Mouse (Mus musculus) left cerebral cortex, adult 2 months (tissue): ENCODE data around the gene Lrrc4c. TPM values are rescaled to one million over a fixed set of nuclear protein-coding genes. Genes with fewer than 3 reads are reported as not detected.
A peak's percentile ranks its signal among the peaks of the same experiment; 100 is the strongest.

Experiments used
- DNase-seq, 2 experiments: peaks; one replicate each; pipeline ENCODE4 v3.0.0; 2021 to 2022; ENCODE audit warnings: low spot score in 2 of 2, mixed read lengths in 1 of 2; ENCODE audit errors: extremely low spot score in 1 of 2
- H3K27ac ChIP-seq: fragments of 200-600 bp; 2 replicates; pipeline ENCODE4 v1.8.1; 2022
- H3K4me3 ChIP-seq: fragments of 200-600 bp; 2 replicates; pipeline ENCODE4 v1.8.1; 2022
- CTCF ChIP-seq: fragments of 200-600 bp; IDR thresholded peaks from 2 replicates; pipeline ENCODE4 v1.8.1; 2022; ENCODE audit warnings: antibody characterized with exemption, mild to moderate bottlenecking, moderate library complexity
- intact Hi-C: fragments of 180-260 bp; cut with DNase I; formaldehyde crosslinking; loops from one replicate; pipeline ENCODE4 v1.15.1; 2025
- total RNA-seq, 2 experiments: library from RNA; stranded (reverse); gene quantifications; 2 replicates each; pipeline ENCODE4 v1.2.3; 2021

Lrrc4c gene
- total RNA-seq, 2 experiments from 2014 or later, result 125 to 133 TPM

DNA sequence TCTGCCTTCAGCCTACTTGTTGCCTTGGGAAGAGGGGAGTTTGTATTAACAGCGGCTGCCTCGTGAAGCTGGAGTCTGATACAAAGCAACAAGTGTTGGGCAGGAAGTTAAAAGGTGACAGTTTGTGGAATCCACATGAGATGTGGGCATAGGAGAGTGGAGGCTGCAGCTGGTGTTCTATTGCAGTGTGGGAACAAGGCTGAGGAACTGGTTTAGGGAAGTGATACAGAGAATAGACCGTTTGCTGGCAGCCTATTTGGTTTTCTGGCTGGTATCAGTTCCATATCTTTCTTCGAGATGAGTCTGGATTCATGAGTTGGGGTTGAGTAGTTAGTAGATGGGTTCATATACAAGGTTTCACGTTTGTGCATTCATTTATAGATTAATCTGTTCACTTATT, 1186.9 kb downstream of the Lrrc4c start:
- no peak for DNase-seq

DNA sequence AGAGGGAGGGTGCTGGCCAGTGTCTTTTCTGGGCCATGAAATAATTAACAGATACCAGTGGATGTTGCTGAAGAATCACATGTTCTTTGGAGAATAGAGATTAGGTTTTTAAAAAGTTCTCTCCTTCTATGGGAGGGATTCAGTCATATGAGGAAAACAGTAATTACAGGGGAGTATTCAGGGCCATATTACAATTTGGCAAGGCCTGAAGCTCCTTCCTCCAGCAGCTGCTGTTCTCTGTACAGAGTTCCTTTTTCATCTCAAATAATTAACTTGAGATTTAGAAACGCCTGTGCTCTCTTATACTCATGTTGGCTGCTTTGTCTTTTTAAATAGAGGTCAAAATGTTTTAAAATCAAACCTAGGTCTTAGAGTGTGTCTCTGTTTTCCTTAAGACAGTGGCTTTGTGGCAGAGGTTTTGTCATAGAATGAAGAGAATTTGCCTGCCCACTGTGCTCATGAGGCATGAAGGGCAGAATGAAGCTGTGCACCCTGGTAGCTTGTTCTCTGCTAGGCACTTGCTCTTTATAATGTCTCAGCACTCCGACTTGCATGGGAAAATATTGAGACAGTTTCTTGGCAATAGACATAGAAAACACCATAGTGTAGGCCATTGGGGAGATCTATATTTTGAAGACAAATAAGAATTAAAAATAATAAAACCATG, 1206.4 kb downstream of the Lrrc4c start:
- no peak overlapping the region for H3K4me3 ChIP-seq
- H3K27ac ChIP-seq, result no peak overlapping the region; the same call in 1 of the 2 replicates
- TF ChIP-seq CTCF, result no peak
- no peak for DNase-seq
- intact Hi-C loops, result no loop called here

More for the DNA sequence above, 1186.9 kb downstream of the Lrrc4c start:
- intact Hi-C loops, result no loop called here
- H3K4me3 ChIP-seq, result no peak overlapping the region
- H3K27ac ChIP-seq, result no peak overlapping the region
- TF ChIP-seq CTCF, result no peak

DNA sequence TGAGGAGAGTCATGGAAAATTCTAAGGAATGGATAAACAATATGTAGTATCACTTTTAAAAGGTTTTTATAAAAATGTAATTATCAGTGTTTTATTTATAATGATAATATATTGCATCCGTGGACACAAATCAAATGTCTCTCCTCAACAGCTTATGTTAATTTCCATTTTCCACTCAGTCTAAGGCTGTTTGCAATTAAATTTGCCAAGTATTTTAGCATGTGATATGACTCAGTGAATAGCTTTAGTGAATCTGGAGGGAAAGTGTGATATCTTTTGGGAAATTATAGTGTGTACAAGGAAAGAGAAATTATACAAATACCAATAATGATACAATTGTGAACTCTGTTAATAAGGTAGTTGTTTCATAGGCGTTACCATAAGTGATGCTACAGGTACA, 1207.1 kb downstream of the Lrrc4c start:
- TF ChIP-seq CTCF, result no peak
- Histone ChIP-seq H3K4me3 (no peak overlapping the region), H3K27ac (no peak overlapping the region)
- intact Hi-C loops, result no loop called here
- no peak for DNase-seq

DNA sequence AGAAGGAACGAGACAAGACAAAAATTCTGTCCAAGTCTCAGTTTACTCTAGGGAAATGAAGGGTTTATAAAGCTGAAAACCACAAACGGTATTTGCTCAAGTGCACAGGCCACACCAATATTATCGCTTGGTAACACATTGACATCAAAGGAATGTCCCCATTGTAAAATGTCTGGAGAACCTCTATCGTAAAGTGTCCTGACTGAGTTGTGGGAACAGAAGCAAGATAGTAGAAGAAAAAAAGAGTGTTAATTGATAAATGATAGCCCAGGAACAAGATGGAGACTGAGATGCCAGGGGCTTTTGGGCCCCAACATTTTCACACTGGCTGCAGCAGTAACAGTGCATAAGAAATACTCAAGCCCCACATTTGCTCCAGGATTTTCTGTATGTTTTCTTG, 1212.7 kb downstream of the Lrrc4c start:
- intact Hi-C loops, result no loop called here
- H3K4me3 ChIP-seq, result no peak overlapping the region
- no peak for DNase-seq
- no peak for TF ChIP-seq CTCF
- no peak overlapping the region for H3K27ac ChIP-seq

DNA sequence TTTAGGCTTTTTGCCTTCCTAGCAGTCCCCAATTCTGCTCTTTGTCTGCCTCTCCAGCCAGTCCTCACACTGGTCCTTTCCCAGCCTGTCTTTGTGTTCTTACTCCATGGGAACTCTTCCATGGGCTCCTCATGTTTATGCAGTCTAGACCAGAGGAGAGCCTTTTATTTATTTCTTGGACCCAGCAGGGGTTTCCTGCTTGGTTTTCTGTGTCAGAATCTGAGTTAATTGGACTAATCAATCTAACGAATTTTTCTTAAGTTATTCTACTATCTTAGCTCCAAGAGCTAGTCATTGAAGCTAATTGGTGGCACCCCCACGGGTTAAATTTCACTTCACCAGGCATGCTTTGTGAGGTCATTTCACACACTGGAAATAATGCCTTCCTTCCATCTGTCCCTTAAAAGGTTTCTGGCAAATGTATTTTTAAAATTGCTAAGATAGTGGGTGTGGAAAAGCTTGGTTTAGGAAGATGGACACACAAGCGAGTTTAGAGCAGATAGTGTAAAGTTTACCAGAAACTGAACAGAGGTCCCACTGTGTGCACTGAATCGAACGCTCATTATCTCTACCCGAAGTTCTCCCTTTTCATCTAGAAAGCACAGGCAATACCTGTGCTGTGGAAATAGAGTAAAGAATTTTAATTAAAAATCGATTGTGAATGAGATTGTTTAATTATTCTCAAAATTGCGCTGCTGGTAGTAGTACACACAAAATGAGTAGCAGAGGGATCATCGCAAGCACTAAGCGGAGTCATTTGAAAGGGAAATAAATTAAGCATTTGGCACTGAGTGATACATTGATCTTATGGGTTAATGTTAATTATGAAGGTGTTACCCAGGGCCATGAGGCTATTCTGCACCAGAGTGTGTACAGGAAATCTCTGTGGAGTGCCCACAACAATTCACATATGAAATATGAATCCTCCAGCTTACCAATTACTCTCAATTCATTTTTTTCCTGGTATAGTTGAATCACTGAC, 1226.0 kb downstream of the Lrrc4c start:
- no peak for TF ChIP-seq CTCF
- H3K27ac ChIP-seq, result no peak overlapping the region
- intact Hi-C loops, result no loop called here
- no peak overlapping the region for H3K4me3 ChIP-seq
- no peak for DNase-seq

DNA sequence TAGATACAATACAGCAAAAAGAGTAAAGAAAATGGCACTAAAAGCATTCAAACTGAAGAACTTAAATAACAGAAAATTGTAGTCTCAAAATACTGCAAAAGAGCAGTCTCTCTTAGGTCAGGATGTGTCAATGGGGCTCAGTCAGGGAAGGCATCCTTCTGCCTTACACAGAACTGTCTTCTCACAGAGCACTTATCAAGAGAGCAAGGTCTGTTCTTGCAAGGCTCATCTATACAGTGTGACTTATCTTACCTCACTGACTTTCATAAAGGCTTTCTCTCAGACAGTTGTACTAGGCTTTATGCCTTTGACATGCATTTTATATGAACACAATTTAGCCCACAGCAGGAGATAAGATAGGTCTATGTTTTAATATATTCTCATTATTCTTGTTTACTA, 1226.7 kb downstream of the Lrrc4c start:
- intact Hi-C loops, result no loop called here
- TF ChIP-seq CTCF, result no peak
- no peak overlapping the region for H3K4me3 ChIP-seq
- no peak overlapping the region for H3K27ac ChIP-seq
- no peak for DNase-seq

DNA sequence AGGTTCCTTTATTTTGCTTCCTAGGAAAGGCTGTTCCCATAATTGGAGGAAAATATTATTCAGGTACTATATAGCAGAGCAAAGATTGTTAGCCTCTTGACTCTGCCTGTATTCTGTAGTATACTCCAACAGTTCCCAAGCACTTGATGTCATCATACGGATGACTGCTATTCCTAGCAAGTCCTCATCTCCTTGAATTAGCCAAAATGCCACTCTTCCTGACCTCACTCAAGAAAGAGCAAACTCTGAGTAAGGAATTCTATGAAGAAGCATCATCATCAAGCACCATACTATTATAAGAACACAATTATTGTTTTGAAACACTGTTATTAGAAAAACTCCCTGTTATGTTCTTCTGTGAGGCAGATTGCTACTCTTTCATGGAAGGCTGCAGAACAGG, 1228.0 kb downstream of the Lrrc4c start:
- no peak for TF ChIP-seq CTCF
- intact Hi-C loops, result no loop called here
- Histone ChIP-seq H3K27ac (no peak overlapping the region), H3K4me3 (no peak overlapping the region)
- DNase-seq, result no peak

DNA sequence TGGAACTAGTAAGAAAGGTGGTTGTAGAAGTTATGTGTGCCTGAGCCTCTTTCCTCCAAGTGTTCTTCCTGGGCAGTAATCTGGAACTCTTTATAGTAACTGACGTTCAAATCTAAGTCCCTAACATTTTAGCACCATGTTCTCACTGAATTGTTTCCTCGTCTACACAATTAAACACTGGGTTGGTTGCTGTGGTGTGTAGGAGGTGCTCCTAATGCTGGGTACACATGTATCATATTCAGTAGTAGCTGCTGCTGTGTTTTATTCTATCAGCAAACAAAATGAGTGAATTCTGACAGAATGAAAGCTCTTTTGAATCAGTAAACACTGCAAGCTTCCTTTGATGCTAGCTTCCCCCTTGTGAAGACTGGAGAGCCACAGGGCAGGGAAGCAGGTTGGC, 1246.5 kb downstream of the Lrrc4c start:
- DNase-seq, result no peak
- intact Hi-C loops, result no loop called here
- H3K27ac ChIP-seq, result peak overlapping the region; percentile 4; the same call in 1 of the 2 replicates
- TF ChIP-seq CTCF, result no peak
- H3K4me3 ChIP-seq, result no peak overlapping the region

DNA sequence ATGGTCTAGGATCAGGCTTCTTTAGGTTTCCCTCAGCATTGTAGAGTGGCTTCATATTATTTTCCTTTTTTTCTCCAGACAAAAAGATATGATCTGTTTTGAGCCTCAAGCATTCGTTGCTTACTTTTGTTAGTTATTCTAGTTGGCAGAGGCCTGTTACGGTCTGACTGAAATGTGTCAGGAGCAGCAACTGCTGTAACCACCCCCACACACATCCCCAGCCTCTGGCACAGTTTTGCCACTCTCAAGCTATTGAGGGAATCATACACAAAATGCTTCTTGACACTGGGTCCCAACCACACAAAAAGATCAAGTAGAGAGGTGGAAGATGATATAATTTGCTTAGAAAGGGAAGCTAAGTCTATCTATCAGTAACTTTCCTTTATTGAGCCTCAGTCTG, 1251.0 kb downstream of the Lrrc4c start:
- no peak for DNase-seq
- intact Hi-C loops, result no loop called here

DNA sequence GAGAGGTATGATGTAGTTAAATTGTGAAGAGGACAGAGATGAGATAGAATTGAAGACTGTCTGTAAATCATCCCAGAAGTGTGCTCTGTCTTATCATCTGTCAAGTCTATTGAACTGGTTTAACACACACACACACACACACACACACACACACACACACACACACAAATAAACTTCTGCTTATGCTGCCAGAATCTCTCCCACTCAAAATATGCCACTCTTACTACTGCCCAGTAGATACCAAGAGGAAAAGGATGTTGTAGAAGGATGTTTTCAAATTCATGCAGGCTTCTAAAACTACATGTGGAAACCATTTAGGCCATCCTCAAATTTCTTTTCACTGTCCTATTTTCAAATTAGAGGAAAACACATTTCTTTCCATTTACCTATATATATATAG, 1257.0 kb downstream of the Lrrc4c start:
- no peak overlapping the region for H3K4me3 ChIP-seq
- H3K27ac ChIP-seq, result no peak overlapping the region
- intact Hi-C loops, result no loop called here
- no peak for TF ChIP-seq CTCF
- no peak for DNase-seq

More for the DNA sequence above, 1251.0 kb downstream of the Lrrc4c start:
- TF ChIP-seq CTCF, result no peak
- H3K27ac ChIP-seq, result no peak overlapping the region
- H3K4me3 ChIP-seq, result no peak overlapping the region

DNA sequence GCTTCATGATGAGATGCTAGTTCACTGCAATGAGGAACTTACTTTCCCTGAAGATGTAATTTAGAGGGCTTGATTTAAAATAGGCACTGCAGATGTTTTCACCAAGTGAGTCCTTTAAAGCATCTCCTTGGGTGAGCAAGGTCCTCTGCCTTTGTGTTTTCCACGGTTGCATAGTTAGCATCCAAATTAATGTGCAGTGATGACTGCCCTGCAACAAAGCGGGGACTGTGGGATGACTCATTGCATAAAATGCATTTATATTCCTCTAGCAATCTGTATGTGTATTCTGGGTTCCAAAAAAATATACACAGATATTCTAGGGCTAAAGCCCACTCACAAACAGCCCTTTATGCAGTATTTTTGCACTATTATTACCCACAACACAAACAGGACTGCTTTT, 1263.2 kb downstream of the Lrrc4c start:
- no peak for DNase-seq
- intact Hi-C loops, result no loop called here

DNA sequence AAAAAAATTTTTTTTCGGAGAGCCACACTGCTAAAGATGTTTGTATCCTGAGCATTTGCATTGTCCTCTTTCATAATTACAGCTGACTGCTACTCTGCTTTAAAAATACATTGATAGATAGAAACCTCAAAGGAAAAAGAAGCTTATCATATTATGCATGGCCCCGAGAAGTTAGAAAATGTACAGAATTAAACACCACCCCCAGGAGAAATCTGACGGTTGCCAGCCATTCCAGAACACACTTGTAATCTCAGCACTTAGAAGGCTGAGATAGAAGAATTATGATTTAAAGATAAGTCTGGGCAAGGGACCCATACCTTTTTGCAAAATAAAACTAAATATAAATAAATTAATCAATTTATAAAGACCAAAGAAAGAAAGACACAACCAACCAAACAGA, 1268.4 kb downstream of the Lrrc4c start:
- no peak for TF ChIP-seq CTCF
- Histone ChIP-seq H3K4me3 (no peak overlapping the region), H3K27ac (no peak overlapping the region; the same call in 1 of the 2 replicates)
- intact Hi-C loops, result no loop called here
- DNase-seq, result no peak

More for the DNA sequence above, 1263.2 kb downstream of the Lrrc4c start:
- H3K4me3 ChIP-seq, result no peak overlapping the region
- no peak for TF ChIP-seq CTCF
- H3K27ac ChIP-seq, result peak overlapping the region; percentile 3
